In genomic region chr6:12448851-12449250, GRCm38 (mm10) we compare ENCODE assay signal across 12 mouse cellular contexts.
DNase-seq lines count a peak whose midpoint lies in the region; ATAC-seq and TF ChIP-seq lines count a peak whose summit lies in the region.
"Had no signal": no experiment of that assay in that cellular context is flagged by ENCODE, and none has a peak within 500 bp of the region (broad histone marks: within the 10 kb centered on the region; RNA-seq: fewer than 3 reads in every experiment).

No protein-coding gene starts in this region.

- TF ChIP-seq CTCF in lung, embryonic 14.5 days (IDR thresholded peaks at IDR 0.05; ENCODE audit: low read depth), result no peak
- TF ChIP-seq CTCF in thymus, adult 2 months (IDR thresholded peaks at IDR 0.05; ENCODE audit: borderline replicate concordance, control insufficient read depth, extremely low read depth, insufficient read depth, low read length, poor library complexity), result no peak

- H3K4me2 ChIP-seq in kidney, embryonic 15.5 days, result no peak overlapping the region
- H3K4me2 ChIP-seq in lung, embryonic 14.5 days, result no peak overlapping the region
- no peak overlapping the region for H3K4me2 ChIP-seq in intestine, embryonic 15.5 days (replicated peaks)
- H3K4me2 ChIP-seq: hindbrain, embryonic 14.5 days; midbrain, embryonic 12.5 days; neural tube, embryonic 15.5 days had no signal

- no peak overlapping the region for H3K4me3 ChIP-seq in kidney, embryonic 15.5 days (replicated peaks)
- no peak overlapping the region for H3K4me3 ChIP-seq in lung, embryonic 14.5 days (ENCODE audit: low read depth, low read length)
- no peak overlapping the region for H3K4me3 ChIP-seq in thymus, adult 2 months (ENCODE audit: control insufficient read depth, insufficient read depth, low read length)
- H3K4me3 ChIP-seq in intestine, embryonic 15.5 days (replicated peaks), result no peak overlapping the region
- H3K4me3 ChIP-seq: midbrain, embryonic 12.5 days; neural tube, embryonic 15.5 days had no signal

- H3K4me1 ChIP-seq in kidney, embryonic 15.5 days, result no peaks in the 10 kb centered on the region
- no peaks in the 10 kb centered on the region for H3K4me1 ChIP-seq in lung, embryonic 14.5 days (ENCODE audit: insufficient read depth)
- no peaks in the 10 kb centered on the region for H3K4me1 ChIP-seq in thymus, adult 2 months (replicated peaks; ENCODE audit: control insufficient read depth, insufficient read depth, low read length)
- H3K4me1 ChIP-seq in intestine, embryonic 15.5 days (replicated peaks), result no peaks in the 10 kb centered on the region
- H3K4me1 ChIP-seq: midbrain, embryonic 12.5 days; neural tube, embryonic 15.5 days had no signal

- peak; percentile 78 to 94 for DNase-seq in adrenal gland, adult (ENCODE audit: inconsistent age in 2 of 2, low spot score in 1 of 2)
- no peak for DNase-seq in adrenal gland, postnatal 4 days (ENCODE audit: low spot score in 2 of 2)
- DNase-seq in kidney, adult 11 months, result peak; percentile 12
- peak; percentile 83 for DNase-seq in adrenal gland, postnatal 14 days
- DNase-seq in lung, embryonic 14.5 days, result peak; percentile 27
- no peak for DNase-seq in thymus, adult 2 months

- WGBS in kidney, embryonic 15.5 days, result 50% methylated on average over 3 of the region's 3 CpGs
- 57% methylated on average over 3 of the region's 3 CpGs for WGBS in lung, embryonic 14.5 days
- 80% methylated on average over 3 of the region's 3 CpGs for WGBS in thymus, adult 2 months
- WGBS in intestine, embryonic 15.5 days, result 37% methylated on average over 3 of the region's 3 CpGs

- no peaks in the 10 kb centered on the region for H3K9me3 ChIP-seq in kidney, embryonic 15.5 days (replicated peaks)
- H3K9me3 ChIP-seq in lung, embryonic 14.5 days (ENCODE audit: low read depth, low read length), result no peaks in the 10 kb centered on the region
- no peaks in the 10 kb centered on the region for H3K9me3 ChIP-seq in intestine, embryonic 15.5 days
- H3K9me3 ChIP-seq: midbrain, embryonic 12.5 days; neural tube, embryonic 15.5 days had no signal

- no peak overlapping the region for H3K27ac ChIP-seq in kidney, embryonic 15.5 days
- no peak overlapping the region for H3K27ac ChIP-seq in lung, embryonic 14.5 days (ENCODE audit: low read depth)
- no peak overlapping the region for H3K27ac ChIP-seq in thymus, adult 2 months (ENCODE audit: control insufficient read depth, insufficient read depth, low read length)
- no peak overlapping the region for H3K27ac ChIP-seq in intestine, embryonic 15.5 days
- H3K27ac ChIP-seq: hindbrain, embryonic 14.5 days; liver, embryonic 14.5 days; midbrain, embryonic 12.5 days; neural tube, embryonic 15.5 days had no signal

- no peak overlapping the region for H3K9ac ChIP-seq in kidney, embryonic 15.5 days
- no peak overlapping the region for H3K9ac ChIP-seq in lung, embryonic 14.5 days
- no peak overlapping the region for H3K9ac ChIP-seq in intestine, embryonic 15.5 days
- H3K9ac ChIP-seq: hindbrain, embryonic 14.5 days; liver, embryonic 14.5 days; midbrain, embryonic 12.5 days; neural tube, embryonic 15.5 days had no signal

- H3K36me3 ChIP-seq in kidney, embryonic 15.5 days, result no peaks in the 10 kb centered on the region
- no peaks in the 10 kb centered on the region for H3K36me3 ChIP-seq in lung, embryonic 14.5 days (ENCODE audit: insufficient read depth)
- H3K36me3 ChIP-seq in thymus, adult 2 months (ENCODE audit: control insufficient read depth, insufficient read depth, low read length), result no peaks in the 10 kb centered on the region
- no peaks in the 10 kb centered on the region for H3K36me3 ChIP-seq in intestine, embryonic 15.5 days
- H3K36me3 ChIP-seq: midbrain, embryonic 12.5 days; neural tube, embryonic 15.5 days had no signal

- ATAC-seq in kidney, embryonic 15.5 days (replicated peaks; ENCODE audit: low FRiP score), result no peak
- ATAC-seq in lung, embryonic 14.5 days (ENCODE audit: insufficient read depth), result no peak
- ATAC-seq in intestine, embryonic 15.5 days, result no peak

- no peak for TF ChIP-seq POLR2A in thymus, adult 2 months (IDR thresholded peaks at IDR 0.05; ENCODE audit: control insufficient read depth, extremely low read depth, insufficient read depth, low read length, poor library complexity)

- H3K27me3 ChIP-seq in kidney, embryonic 15.5 days, result no peaks in the 10 kb centered on the region
- no peaks in the 10 kb centered on the region for H3K27me3 ChIP-seq in lung, embryonic 14.5 days (ENCODE audit: insufficient read depth, low read length)
- H3K27me3 ChIP-seq in thymus, adult 2 months (ENCODE audit: control insufficient read depth, insufficient read depth, low read length), result no peaks in the 10 kb centered on the region
- no peaks in the 10 kb centered on the region for H3K27me3 ChIP-seq in intestine, embryonic 15.5 days (replicated peaks)
- H3K27me3 ChIP-seq: midbrain, embryonic 12.5 days; neural tube, embryonic 15.5 days had no signal

Comparison
In these comparisons a context has a peak if more than half of its experiments do, and no peak if none do; other contexts are left out.
1. DNase-seq: peak in adrenal gland, adult (2 of 2), kidney, adult 11 months (single experiment), adrenal gland, postnatal 14 days (single experiment) and lung, embryonic 14.5 days (single experiment); none in adrenal gland, postnatal 4 days (0 of 2) and thymus, adult 2 months (single experiment).